Mouse (Mus musculus) erythroid progenitor cell, adult 5-6 weeks (primary cell): ENCODE results near the gene Zmynd8. TPM values are rescaled to one million over a fixed set of nuclear protein-coding genes. Genes with fewer than 3 reads are reported as not detected.
"Not testable (repeated sequence)": the region's sequence is repeated elsewhere in the genome, so short reads cannot be mapped to it uniquely, and the experiment has no call there.

ENCODE experiments used
- ATAC-seq: replicated peaks from 2 replicates; pipeline ENCODE4 v1.8.0; 2016; ENCODE audit warnings: moderate number of reproducible peaks, mild to moderate bottlenecking, moderate TSS enrichment, inconsistent platforms; ENCODE audit not compliant: poor library complexity, low FRiP score, severe bottlenecking
- total RNA-seq, 2 experiments: library from RNA; stranded (forward) in 1 of 2; stranded (reverse) in 1 of 2; fragments of 150-400 nt in 1 of 2; fragments of 186-747, 209-891 nt in 1 of 2; gene quantifications; 2 replicates each; pipeline versions ENCODE4 v1.2.3 to v1.2.4; 2015 to 2017; ENCODE audit warnings: low replicate concordance in 2 of 2

Zmynd8 gene
- total RNA-seq, 2 experiments from 2014 or later: 55.3 to 59.5 TPM

GRCm38 (mm10) chr2:165818570-165818969 lies 80.2 kb downstream of the Zmynd8 start:
- no peak for ATAC-seq

GRCm38 (mm10) chr2:165817437-165817836 lies 81.4 kb downstream of the Zmynd8 start:
- no peak for ATAC-seq

GRCm38 (mm10) chr2:165815103-165815880 lies 83.5 kb downstream of the Zmynd8 start:
- no peak for ATAC-seq

GRCm38 (mm10) chr2:165812889-165813288 lies 85.9 kb downstream of the Zmynd8 start:
- ATAC-seq: no peak

- no peak for ATAC-seq
Observed at GRCm38 (mm10) chr2:165811536-165811935, 87.3 kb downstream of the Zmynd8 start.

GRCm38 (mm10) chr2:165809901-165810477 lies 88.8 kb downstream of the Zmynd8 start:
- ATAC-seq: no peak

- ATAC-seq: no peak
Observed at GRCm38 (mm10) chr2:165809091-165809490, 89.7 kb downstream of the Zmynd8 start.

GRCm38 (mm10) chr2:165808179-165808975 lies 90.4 kb downstream of the Zmynd8 start:
- ATAC-seq: no peak

- ATAC-seq: not testable (repeated sequence)
Observed at GRCm38 (mm10) chr2:165800174-165800573, 98.6 kb downstream of the Zmynd8 start.

- no peak for ATAC-seq
Observed at GRCm38 (mm10) chr2:165797876-165798275, 100.9 kb downstream of the Zmynd8 start.

GRCm38 (mm10) chr2:165793283-165793638 lies 105.6 kb downstream of the Zmynd8 start:
- ATAC-seq: no peak

- no peak for ATAC-seq
Observed at GRCm38 (mm10) chr2:165792431-165793282, 106.2 kb downstream of the Zmynd8 start.

GRCm38 (mm10) chr2:165791657-165792056 lies 107.2 kb downstream of the Zmynd8 start:
- 0 out of 2 replicates have a peak, but pooled peaks have one; percentile 51 for ATAC-seq

- no peak for ATAC-seq
Observed at GRCm38 (mm10) chr2:165791026-165791425, 107.8 kb downstream of the Zmynd8 start.

- no peak for ATAC-seq
Observed at GRCm38 (mm10) chr2:165789667-165790066, 109.1 kb downstream of the Zmynd8 start.

GRCm38 (mm10) chr2:165788796-165789195 lies 110.0 kb downstream of the Zmynd8 start:
- no peak for ATAC-seq

- no peak for ATAC-seq
Observed at GRCm38 (mm10) chr2:165788005-165788404, 110.8 kb downstream of the Zmynd8 start.

- no peak for ATAC-seq
Observed at GRCm38 (mm10) chr2:165786467-165786866, 112.3 kb downstream of the Zmynd8 start.

GRCm38 (mm10) chr2:165785312-165786036 lies 113.3 kb downstream of the Zmynd8 start:
- ATAC-seq: no peak
